Mouse (Mus musculus): ENCODE measurements at regions not wholly inside any gene's neighbourhood (a gene's known extent, or its start where the extent isn't known, plus 50 kb on each side); places are given as distances from the start of the nearest gene placed in this dataset.

DNA sequence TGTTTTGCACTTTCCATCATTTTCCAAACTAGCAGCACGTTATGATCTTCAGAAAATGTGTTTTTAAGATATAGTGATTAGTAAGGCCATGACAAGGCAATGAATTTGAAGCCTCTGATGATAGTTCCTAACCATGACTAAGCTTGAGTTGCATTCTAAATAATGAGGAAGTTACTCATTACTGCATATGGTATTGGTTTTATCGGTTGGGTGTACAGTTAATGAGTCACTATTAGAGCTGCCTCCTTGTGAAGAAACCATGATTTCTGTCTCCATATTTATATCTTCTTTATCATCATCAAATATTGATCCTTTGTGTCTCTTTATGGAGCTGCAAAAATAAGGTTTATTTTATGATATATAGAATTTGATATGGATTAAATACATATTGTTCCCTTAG lies 4763.5 kb upstream of the Gm7489 start:
- in situ Hi-C loops (cut with MboI, MseI) = no loop called here

DNA sequence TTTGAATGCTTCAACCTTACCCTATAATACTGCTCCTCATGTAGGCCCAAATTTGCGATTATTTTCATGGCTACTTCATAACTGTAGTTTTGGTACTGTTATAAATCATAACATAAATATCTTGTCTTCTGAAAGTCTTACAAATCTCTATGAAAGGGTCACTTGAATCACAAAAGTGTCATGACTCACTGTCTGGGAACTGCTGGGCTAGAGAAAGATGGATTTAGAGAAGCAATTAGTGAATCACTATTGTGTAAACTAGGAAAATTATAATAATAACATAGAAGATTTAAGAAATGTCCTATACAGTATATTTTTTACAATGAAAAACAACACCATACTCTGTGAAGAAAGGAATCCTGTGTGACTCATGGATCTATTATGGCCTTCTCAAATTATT lies 4738.3 kb upstream of the Gm7489 start:
- in situ Hi-C loops (cut with MboI, MseI) = no loop called here

DNA sequence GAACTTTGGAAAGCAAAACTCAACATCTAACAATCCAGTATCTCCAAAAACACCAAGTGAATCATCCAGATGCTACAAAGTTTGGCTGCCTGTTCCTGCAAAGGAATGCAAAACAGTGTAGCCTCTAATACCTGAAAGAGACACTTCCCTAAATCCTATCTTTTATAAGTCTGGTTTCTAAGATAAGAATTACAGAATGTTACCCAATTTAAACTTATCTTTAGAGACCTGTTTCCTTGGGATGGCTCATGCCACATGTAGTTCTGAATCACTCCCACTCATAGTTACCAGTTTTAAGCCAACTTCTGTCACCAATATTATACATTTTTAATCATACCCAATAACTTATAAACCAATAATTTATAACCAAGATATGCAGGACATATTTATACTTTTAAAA lies 4732.7 kb upstream of the Gm7489 start:
- in situ Hi-C loops (cut with MboI, MseI) = no loop called here

DNA sequence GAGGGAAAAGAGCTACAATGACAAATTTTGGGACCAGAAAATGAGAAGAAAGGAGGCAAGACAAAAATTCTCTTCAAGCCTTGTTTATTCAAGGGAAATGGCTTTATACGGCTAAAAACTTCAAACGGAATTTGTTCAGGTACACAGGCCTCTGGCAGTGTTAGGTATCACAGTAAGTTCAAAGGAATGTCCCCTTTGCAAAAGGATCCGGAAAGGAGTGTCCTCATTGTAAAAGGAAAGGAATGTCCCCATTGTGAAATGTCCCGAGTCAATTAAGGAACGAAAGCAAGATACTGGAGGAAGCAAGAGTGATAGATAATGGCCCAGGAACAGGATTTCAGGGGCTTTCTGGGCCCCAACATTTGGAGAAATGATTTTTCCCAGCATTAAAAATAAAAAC lies 4730.7 kb upstream of the Gm7489 start:
- in situ Hi-C loops (cut with MboI, MseI) = no loop called here

DNA sequence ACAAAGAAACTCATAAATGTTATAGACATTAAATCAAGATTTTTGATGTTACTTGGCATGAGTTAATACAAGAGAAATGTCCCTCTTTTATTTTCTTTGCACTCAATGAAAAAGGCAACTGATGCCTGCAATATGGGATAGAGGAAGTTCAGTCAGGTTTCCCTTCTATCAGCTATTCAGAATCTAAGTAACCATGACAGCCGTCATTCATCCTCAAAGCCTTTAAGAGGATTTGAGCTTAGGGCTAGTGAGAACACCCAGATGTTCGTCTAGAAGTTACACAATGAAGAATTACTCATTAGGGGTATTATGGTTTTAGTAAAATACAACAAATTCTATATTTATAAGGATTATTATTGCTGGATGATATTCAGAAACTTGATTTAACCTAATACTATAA lies 4693.2 kb upstream of the Gm7489 start:
- in situ Hi-C loops (cut with MboI, MseI) = loop anchor here (10.0 kb wide), 1 partner anchor 667 kb away; no protein-coding TSS in a partner anchor

DNA sequence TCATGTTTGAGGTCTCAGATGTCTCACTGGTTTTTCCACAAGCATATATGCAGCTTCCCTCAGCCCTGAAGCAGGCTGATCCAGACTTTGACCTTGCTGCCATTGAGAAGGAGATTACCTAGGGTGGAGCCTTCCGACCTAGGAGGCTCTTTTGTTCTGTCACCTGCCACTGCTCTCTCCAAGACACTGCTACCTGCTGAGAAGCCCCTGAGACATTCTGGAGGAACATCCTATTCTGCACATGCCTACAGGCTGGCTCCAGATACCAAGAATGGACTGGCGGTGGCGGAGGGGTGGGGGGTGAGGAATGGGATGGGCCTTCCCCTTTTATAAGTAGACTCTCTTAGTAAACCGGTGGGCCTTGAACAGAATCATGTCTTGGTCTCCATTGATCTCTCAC lies 4692.1 kb upstream of the Gm7489 start:
- in situ Hi-C loops (cut with MboI, MseI) = loop anchor here (10.0 kb wide), 1 partner anchor 668 kb away; no protein-coding TSS in a partner anchor

DNA sequence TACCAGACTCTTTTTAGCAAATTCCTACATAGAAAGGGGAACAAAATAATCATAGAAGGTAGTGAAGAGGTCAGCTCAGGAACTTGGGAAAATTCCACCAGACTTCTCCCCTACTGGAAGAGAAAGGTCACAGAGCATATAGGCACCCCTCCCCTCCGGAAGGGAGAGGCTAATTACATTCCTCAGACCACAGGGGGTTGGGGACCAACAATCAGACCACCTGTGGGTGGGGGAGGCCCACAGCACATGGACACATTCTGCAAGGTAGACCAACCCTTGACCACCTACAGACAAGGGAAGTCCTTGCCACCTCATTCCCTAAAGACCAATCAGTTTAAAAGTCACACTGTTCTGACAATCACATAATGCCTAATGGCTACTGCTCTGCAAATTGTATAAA lies 4655.6 kb upstream of the Gm7489 start:
- in situ Hi-C loops (cut with MboI, MseI) = no loop called here

DNA sequence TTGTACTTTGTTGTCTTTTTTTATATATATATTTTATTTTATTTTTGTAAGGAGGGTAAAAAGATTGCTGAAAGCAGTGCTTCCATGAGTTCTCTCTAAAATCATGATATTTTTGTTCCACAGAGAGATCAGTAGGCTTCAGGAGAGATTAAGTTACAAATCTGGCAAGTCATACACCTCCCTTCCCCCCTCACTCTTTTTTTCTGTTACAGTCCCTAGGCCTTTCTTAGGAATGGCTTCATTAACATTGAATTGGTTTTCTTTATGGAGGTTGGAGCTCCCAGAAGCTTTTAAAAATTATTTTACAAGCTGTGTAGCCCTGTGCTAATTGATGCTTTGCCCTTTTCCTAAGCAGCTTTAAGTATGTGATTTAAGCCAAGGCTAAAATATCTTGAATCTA lies 4653.9 kb upstream of the Gm7489 start:
- in situ Hi-C loops (cut with MboI, MseI) = no loop called here

DNA sequence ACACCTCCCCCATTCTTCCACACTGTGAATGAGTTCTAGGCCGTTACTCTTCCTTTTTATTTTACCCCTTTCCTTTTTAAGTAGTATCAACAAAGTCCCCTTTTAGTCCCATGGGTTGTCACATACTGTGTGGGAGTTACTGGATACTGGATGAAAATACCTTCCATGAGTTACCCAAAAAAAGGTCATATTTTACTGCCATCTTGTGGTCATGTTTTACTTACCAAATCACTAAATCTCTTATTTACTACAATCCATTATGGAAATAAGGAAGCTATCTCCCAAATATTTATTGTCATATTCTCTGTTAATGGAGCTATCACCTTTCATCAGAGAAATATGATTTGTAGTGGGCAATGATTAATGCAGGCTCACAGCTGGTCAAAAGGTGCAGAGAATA lies 4614.5 kb upstream of the Gm7489 start:
- in situ Hi-C loops (cut with MboI, MseI) = no loop called here
